Mouse (Mus musculus): ENCODE data around the gene Med18. TPM values are rescaled to one million over a fixed set of nuclear protein-coding genes. Genes with fewer than 3 reads are reported as not detected.

The Med18 gene
- total and polyA plus RNA-seq, 2 experiments from 2014 or later: 13.1 to 14.3 TPM

DNA sequence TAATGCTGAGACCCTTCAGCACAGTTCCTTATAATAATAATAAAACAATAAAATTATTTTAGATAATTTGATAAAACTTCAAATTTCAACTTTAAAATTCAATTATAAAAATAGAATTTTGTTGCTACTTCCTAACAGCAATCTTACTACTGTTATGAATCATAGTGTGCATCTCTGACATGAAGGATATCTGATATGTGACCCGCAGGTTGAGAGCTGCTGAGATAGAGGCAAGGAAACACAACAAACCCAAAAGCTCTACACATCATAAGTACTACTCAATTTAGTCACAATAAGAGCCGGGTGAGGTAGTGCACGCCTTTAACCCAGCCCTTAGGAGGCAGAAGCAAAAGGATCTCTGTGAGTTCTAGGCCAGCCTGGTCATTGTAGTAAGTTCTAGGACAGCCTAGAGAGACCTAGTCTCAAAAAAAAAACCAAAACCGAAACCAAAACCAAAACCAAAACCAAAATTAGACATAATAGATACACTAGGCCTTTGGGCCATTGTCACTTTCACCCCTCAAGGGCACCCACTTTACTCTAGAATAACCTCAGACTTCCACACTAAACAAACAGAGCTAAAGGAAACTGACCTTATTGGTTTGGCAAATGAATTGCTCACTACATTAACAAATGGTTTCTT, 54.0 kb downstream of the Med18 start:
- no peak for TF ChIP-seq CTCF (IDR thresholded peaks at IDR 0.05)
- H3K9me3 ChIP-seq (ENCODE audit: low read length): no peaks in the 10 kb centered on the region
- H3K27ac ChIP-seq (ENCODE audit: low read depth, low read length): no peak overlapping the region
- no peak overlapping the region for H3K4me2 ChIP-seq (ENCODE audit: low read depth, low read length, poor library complexity, severe bottlenecking)
- H3K4me1 ChIP-seq (ENCODE audit: insufficient read depth, low read length): no peaks in the 10 kb centered on the region
- H3K4me3 ChIP-seq (ENCODE audit: low read depth, low read length): no peak overlapping the region
- no peaks in the 10 kb centered on the region for H3K36me3 ChIP-seq (ENCODE audit: insufficient read depth, low read length)
- no peak for ATAC-seq (ENCODE audit: low FRiP score)
- DNase-seq (ENCODE audit: low spot score): no peak
- no peak overlapping the region for H3K9ac ChIP-seq (replicated peaks; ENCODE audit: low read length, poor library complexity, severe bottlenecking)
- WGBS: 90% methylated on average over 4 of the region's 4 CpGs
- H3K27me3 ChIP-seq (ENCODE audit: insufficient read depth, low read length): no peaks in the 10 kb centered on the region

Other genes with a start within 250 kb of the Med18 start
- gene Gmeb1, start 202.3 kb downstream of the Med18 start, total RNA-seq (2014; rRNA removed): 10.6 and 21.0 TPM in 2 replicates
- gene Gmeb1, start 202.3 kb downstream of the Med18 start, polyA plus RNA-seq (2015; fragmentation: Nextera tagmentation; extraction: Ambion mirVana): 28.8 and 30.5 TPM in 2 replicates
- 9.0 and 19.8 TPM in 2 replicates for gene Taf12, start 189.5 kb downstream of the Med18 start, total RNA-seq (2014; rRNA removed)
- gene Taf12, start 189.5 kb downstream of the Med18 start, polyA plus RNA-seq (2015; fragmentation: Nextera tagmentation; extraction: Ambion mirVana): 30.3 and 33.1 TPM in 2 replicates
- 0.38 and 3.3 TPM in 2 replicates for gene Rab42, start 160.5 kb downstream of the Med18 start, total RNA-seq (2014; rRNA removed)
- 4.2 and 4.3 TPM in 2 replicates for gene Rab42, start 160.5 kb downstream of the Med18 start, polyA plus RNA-seq (2015; fragmentation: Nextera tagmentation; extraction: Ambion mirVana)
- 47.7 and 55.2 TPM in 2 replicates for gene Trnau1ap, start 134.4 kb downstream of the Med18 start, total RNA-seq (2014; rRNA removed)
- gene Trnau1ap, start 134.4 kb downstream of the Med18 start, polyA plus RNA-seq (2015; fragmentation: Nextera tagmentation; extraction: Ambion mirVana): 56.9 and 63.0 TPM in 2 replicates
- 18.7 and 23.4 TPM in 2 replicates for gene Rcc1, start 110.3 kb downstream of the Med18 start, total RNA-seq (2014; rRNA removed)
- gene Rcc1, start 110.3 kb downstream of the Med18 start, polyA plus RNA-seq (2015; fragmentation: Nextera tagmentation; extraction: Ambion mirVana): 21.7 and 21.9 TPM in 2 replicates
- gene Phactr4, start 41.4 kb downstream of the Med18 start, total RNA-seq (2014; rRNA removed): 3.8 and 4.8 TPM in 2 replicates
- gene Phactr4, start 41.4 kb downstream of the Med18 start, polyA plus RNA-seq (2015; fragmentation: Nextera tagmentation; extraction: Ambion mirVana): 4.8 and 4.9 TPM in 2 replicates
- 21.4 and 21.6 TPM in 2 replicates for gene Sesn2, start 46.6 kb upstream of the Med18 start, total RNA-seq (2014; rRNA removed)
- gene Sesn2, start 46.6 kb upstream of the Med18 start, polyA plus RNA-seq (2015; fragmentation: Nextera tagmentation; extraction: Ambion mirVana): 17.7 and 18.2 TPM in 2 replicates
- 800 and 923 TPM in 2 replicates for gene Atpif1, start 69.7 kb upstream of the Med18 start, total RNA-seq (2014; rRNA removed)
- gene Atpif1, start 69.7 kb upstream of the Med18 start, polyA plus RNA-seq (2015; fragmentation: Nextera tagmentation; extraction: Ambion mirVana): 1,645 and 1,681 TPM in 2 replicates
- gene Dnajc8, start 71.6 kb upstream of the Med18 start, total RNA-seq (2014; rRNA removed): 89.1 and 101 TPM in 2 replicates
- 168 and 169 TPM in 2 replicates for gene Dnajc8, start 71.6 kb upstream of the Med18 start, polyA plus RNA-seq (2015; fragmentation: Nextera tagmentation; extraction: Ambion mirVana)
- gene Ptafr, start 100.1 kb upstream of the Med18 start, total RNA-seq (2014; rRNA removed): 0.66 and 1.1 TPM in 2 replicates
- gene Ptafr, start 100.1 kb upstream of the Med18 start, polyA plus RNA-seq (2015; fragmentation: Nextera tagmentation; extraction: Ambion mirVana): 0.26 and 0.56 TPM in 2 replicates
- 15.7 and 25.8 TPM in 2 replicates for gene Eya3, start 175.1 kb upstream of the Med18 start, total RNA-seq (2014; rRNA removed)
- gene Eya3, start 175.1 kb upstream of the Med18 start, polyA plus RNA-seq (2015; fragmentation: Nextera tagmentation; extraction: Ambion mirVana): 4.5 and 5.1 TPM in 2 replicates

All from midbrain, postnatal 0 days (tissue).